Mouse (Mus musculus): ENCODE measurements around the gene Mylip.

GRCm38 (mm10) chr13:45382208-45382607 lies 7.3 kb upstream of the Mylip start:
- TF ChIP-seq CTCF (IDR thresholded peaks at IDR 0.05; ENCODE audit: low read depth) (no peak), EP300 (IDR thresholded peaks at IDR 0.05; ENCODE audit: low read depth) (no peak)

All from liver, embryonic 14.5 days (tissue).